Mouse (Mus musculus): ENCODE measurements around the gene Dclre1c. TPM values are rescaled to one million over a fixed set of nuclear protein-coding genes. Genes with fewer than 3 reads are reported as not detected.
A peak's percentile ranks its signal among the peaks of the same experiment; 100 is the strongest.
"Not testable (repeated sequence)": the region's sequence is repeated elsewhere in the genome, so short reads cannot be mapped to it uniquely, and the experiment has no call there.

Dclre1c gene
- 6.5 and 6.9 TPM in 2 replicates for polyA plus RNA-seq (2015; fragmentation: Nextera tagmentation; extraction: Ambion mirVana)

DNA sequence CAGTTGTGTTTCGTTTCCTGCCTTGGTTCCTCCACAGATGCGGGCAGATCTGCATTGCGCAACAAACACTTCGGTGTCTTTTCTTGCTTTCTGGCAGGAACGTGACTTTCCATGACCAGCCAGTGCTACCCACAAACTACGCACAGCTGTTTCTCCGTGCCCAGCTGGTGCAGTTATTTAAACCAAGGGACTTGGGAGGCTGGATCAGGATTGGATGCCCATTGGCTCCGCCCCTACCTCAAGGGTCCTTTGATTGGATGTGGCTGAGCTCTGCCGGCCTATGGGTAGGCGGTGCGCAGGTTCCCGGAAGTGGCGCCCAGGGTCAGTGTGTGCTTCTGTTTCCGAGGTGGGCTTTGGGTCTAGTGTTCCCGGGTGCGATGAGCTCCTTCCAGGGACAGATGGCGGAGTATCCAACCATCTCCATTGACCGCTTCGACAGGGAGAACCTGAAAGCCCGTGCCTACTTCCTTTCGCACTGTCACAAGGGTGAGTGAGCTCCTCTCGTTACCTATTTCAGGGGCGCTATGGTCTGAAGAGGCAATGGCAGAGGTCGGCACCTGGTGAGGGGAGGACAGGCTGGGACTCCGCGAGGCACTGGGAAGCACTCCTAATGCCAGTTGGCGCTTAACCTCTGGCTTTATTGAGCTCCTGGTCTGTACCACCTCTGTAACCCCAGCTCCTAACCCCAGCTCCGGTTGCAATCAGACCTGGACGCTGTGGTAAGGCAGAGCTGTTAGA, at the start of gene Dclre1c:
Dclre1c (plus strand) TSS at position 291 of the 738 bp plus-strand sequence.
- peak within 1 kb of the TSS; percentile 58 for H3K4me3 ChIP-seq (replicated peaks)
- 2% methylated on average over 29 of the region's 29 CpGs for WGBS

DNA sequence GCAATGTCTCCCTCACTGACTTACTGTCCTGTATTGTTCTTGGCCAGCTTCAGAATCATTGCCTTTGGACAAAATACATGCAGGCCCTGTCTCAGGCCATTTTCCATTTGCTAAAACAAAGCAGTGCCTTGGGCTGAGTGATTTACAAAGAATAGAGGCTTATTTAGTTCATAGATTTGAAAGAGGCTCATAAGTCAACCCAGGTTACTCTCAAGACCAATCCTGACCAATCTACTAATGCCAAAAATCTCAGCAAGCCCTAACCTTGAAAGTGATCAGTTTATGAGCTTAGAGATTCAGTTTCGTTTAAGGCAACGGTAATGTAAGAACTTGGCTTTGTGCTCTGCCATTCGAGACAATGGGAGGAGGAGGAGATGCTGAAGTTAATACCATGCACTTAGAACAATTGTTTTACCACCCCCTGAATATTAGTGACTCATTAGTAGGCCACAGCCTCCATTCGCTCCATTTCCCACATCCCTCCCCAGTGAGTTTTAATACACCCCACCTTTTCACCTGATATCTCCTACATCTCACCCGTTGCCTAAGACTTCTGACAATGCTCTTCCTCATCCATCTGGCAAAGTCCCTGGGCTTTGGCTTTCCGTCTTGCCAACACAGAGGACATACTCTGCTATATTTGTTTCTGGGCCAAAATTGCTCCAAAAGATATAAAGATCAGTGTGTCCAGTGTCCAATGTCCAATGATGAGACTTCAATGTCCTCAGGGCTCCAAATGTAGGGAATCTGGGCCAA, 36.6 kb upstream of the Dclre1c start:
- Histone ChIP-seq H3K36me3 (no peaks in the 10 kb centered on the region), H3K9ac (no peak overlapping the region), H3K4me1 (no peaks in the 10 kb centered on the region), H3K27ac (no peak overlapping the region), H3K9me3 (replicated peaks) (no peaks in the 10 kb centered on the region), H3K27me3 (no peaks in the 10 kb centered on the region), H3K4me2 (no peak overlapping the region), H3K4me3 (replicated peaks) (no peak overlapping the region)
- ATAC-seq (replicated peaks; ENCODE audit: low FRiP score) = no peak
- WGBS = 71% methylated on average over 6 of the region's 6 CpGs

More for the DNA sequence above, at the start of gene Dclre1c:
- Histone ChIP-seq H3K27me3 (no peaks in the 10 kb centered on the region), H3K4me1 (peaks cover 10% of the 10 kb centered on the region), H3K4me2 (peak within 1 kb of the TSS; percentile 86), H3K27ac (no peak within 1 kb of the TSS), H3K36me3 (no peaks in the 10 kb centered on the region), H3K9ac (peak within 1 kb of the TSS; percentile 41), H3K9me3 (replicated peaks) (no peaks in the 10 kb centered on the region)
- peak; percentile 99 for ATAC-seq (replicated peaks; ENCODE audit: low FRiP score)

DNA sequence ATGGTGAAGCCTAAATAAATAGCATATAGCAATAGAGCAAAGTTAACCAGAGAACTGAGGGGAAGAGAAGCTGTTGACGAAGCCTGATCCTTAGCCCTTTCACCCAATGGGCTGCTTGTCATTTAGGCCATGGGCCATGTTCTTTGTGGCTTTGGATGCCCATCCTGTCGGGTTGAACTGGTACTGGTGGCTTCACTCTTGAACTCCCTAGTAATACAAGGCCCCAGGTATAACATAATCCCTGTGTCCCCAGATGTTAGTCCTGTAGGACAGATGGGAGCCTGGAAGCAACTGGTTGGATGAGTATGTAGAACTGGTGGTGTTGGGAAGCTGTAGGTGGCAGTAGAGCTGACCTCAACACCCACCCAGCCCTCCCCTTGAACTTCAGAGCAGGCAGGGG, 32.0 kb upstream of the Dclre1c start:
- no peaks in the 10 kb centered on the region for H3K9me3 ChIP-seq (replicated peaks)
- no peak overlapping the region for H3K9ac ChIP-seq
- no peaks in the 10 kb centered on the region for H3K36me3 ChIP-seq
- no peak overlapping the region for H3K4me3 ChIP-seq (replicated peaks)
- H3K4me1 ChIP-seq = no peaks in the 10 kb centered on the region
- no peak for ATAC-seq (replicated peaks; ENCODE audit: low FRiP score)
- 78% methylated on average over 2 of the region's 2 CpGs for WGBS
- H3K27me3 ChIP-seq = no peaks in the 10 kb centered on the region
- no peak overlapping the region for H3K27ac ChIP-seq
- no peak overlapping the region for H3K4me2 ChIP-seq

DNA sequence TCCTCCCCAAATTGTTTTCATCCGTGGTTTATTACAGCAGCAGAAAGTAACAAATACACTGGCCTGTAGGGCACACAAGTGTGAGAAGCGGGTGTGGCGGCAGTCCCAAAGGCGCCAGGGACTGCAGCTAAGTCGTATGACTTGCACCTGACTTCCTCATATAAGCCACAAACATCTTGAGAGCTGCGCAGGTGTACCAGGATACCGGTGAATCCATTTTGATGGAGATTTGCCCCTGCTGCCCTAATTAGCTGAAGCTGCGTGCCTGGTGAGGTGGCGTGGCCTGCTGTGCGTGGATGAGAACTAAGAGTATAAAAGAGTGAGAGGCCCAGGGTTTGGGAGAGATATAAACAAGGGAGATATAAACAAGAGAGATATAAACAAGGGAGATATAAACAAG, 26.8 kb upstream of the Dclre1c start, which contains the start of gene Olah:
Olah (minus strand) TSS at position 101 of the 400 bp plus-strand sequence.
- H3K9ac ChIP-seq; H3K4me2 ChIP-seq; H3K36me3 ChIP-seq; H3K27me3 ChIP-seq; H3K4me1 ChIP-seq; ATAC-seq (replicated peaks; ENCODE audit: low FRiP score); H3K27ac ChIP-seq; H3K4me3 ChIP-seq (replicated peaks); H3K9me3 ChIP-seq (replicated peaks): not testable (repeated sequence)
- WGBS = 74% methylated on average over 10 of the region's 10 CpGs

DNA sequence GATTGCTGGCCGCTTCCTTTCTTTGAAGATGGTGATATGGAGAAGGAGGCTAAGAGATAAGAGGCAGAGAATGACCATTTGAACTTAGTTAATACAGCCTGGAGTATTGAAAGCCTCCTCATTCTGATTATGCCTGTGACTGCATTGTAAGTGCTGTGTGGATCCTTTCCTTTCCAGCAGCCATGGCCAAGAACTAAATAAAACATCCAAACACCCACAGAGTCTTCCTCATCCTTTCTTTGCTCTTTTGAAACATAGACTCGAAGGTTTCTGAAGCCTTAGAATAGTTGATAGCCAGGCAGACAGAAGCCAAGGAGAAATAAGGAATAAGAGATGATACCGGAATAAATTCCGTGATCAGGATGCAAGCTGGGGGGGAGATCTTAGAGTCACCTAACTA, 17.9 kb upstream of the Dclre1c start:
- ATAC-seq (replicated peaks; ENCODE audit: low FRiP score) = no peak
- Histone ChIP-seq H3K4me1 (no peaks in the 10 kb centered on the region), H3K9me3 (replicated peaks) (no peaks in the 10 kb centered on the region), H3K36me3 (no peaks in the 10 kb centered on the region), H3K27ac (no peak overlapping the region), H3K4me3 (replicated peaks) (no peak overlapping the region), H3K9ac (no peak overlapping the region), H3K27me3 (no peaks in the 10 kb centered on the region), H3K4me2 (no peak overlapping the region)
- WGBS = 83% methylated on average over 4 of the region's 4 CpGs

DNA sequence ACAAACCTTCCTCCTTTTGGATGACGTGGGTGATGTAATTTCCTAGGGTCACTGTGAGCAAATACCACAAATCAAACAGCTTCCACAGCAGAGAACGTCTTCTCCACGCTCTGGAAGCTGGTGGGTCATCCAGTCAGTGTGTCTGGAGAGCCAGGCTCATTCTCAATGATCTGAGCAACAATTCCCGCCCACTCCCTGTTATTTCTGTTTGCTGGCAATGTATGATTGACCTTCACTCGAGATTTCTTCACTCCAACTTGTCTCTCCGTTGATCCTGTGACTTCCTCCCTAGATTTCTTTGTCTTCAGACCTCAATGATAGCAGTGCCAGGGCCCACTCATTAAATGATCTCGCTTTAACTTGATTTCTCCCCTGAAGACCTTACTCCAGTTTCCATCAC, 16.2 kb upstream of the Dclre1c start:
- H3K9ac ChIP-seq = no peak overlapping the region
- no peaks in the 10 kb centered on the region for H3K4me1 ChIP-seq
- no peaks in the 10 kb centered on the region for H3K27me3 ChIP-seq
- no peak overlapping the region for H3K4me3 ChIP-seq (replicated peaks)
- H3K27ac ChIP-seq = no peak overlapping the region
- H3K36me3 ChIP-seq = no peaks in the 10 kb centered on the region
- H3K9me3 ChIP-seq (replicated peaks) = no peaks in the 10 kb centered on the region
- WGBS = 65% methylated on average over 7 of the region's 7 CpGs
- no peak for ATAC-seq (replicated peaks; ENCODE audit: low FRiP score)
- no peak overlapping the region for H3K4me2 ChIP-seq

DNA sequence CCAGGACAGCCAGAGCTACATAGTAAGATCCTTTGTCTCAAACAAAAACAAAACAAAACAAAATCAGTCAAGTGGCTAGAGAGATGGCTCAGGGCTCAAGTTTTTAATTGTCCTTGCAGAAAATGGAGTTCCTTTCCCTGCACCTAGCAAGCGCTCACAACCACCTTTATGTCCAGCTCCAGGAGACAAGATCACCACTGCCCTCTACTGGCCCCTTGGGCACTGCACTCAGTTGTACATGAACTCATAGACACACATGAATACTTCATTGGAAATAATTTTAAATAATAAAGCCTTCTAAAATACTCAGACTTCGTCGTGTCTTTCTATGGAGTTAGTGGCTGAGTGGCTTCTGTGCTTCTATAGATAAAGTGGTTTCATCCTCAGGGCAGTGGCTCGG, 9.7 kb upstream of the Dclre1c start:
- H3K4me2 ChIP-seq = no peak overlapping the region
- no peak overlapping the region for H3K9ac ChIP-seq
- no peak overlapping the region for H3K27ac ChIP-seq
- WGBS = 43% methylated on average over 4 of the region's 4 CpGs
- no peaks in the 10 kb centered on the region for H3K4me1 ChIP-seq
- H3K27me3 ChIP-seq = peaks cover 25% of the 10 kb centered on the region
- H3K9me3 ChIP-seq (replicated peaks) = no peaks in the 10 kb centered on the region
- no peaks in the 10 kb centered on the region for H3K36me3 ChIP-seq
- H3K4me3 ChIP-seq (replicated peaks) = no peak overlapping the region
- no peak for ATAC-seq (replicated peaks; ENCODE audit: low FRiP score)

DNA sequence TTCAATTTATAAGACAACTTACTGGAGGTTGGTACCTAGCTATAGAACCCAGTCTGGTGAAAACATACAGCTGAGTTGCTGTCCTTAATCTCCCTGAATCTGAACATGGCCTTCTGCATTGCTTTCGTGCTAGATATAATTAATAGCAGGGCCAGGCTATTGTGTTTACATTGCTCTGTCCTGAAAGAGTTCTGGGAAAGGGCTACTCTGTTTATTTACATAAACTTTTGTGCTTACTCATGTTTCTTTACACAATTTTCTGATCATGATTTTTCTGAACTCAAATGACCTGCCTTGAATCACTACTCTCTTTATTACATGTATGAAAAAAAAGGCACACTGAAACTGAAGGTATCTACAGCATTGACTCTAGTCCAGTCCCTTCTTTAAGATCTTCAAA, 8.3 kb upstream of the Dclre1c start:
- no peak for ATAC-seq (replicated peaks; ENCODE audit: low FRiP score)
- Histone ChIP-seq H3K27me3 (peaks cover 25% of the 10 kb centered on the region), H3K4me1 (no peaks in the 10 kb centered on the region), H3K9me3 (replicated peaks) (no peaks in the 10 kb centered on the region), H3K27ac (no peak overlapping the region), H3K9ac (no peak overlapping the region), H3K4me2 (no peak overlapping the region), H3K4me3 (replicated peaks) (no peak overlapping the region), H3K36me3 (no peaks in the 10 kb centered on the region)
- WGBS = 41% methylated on average over 1 of the region's 1 CpGs

DNA sequence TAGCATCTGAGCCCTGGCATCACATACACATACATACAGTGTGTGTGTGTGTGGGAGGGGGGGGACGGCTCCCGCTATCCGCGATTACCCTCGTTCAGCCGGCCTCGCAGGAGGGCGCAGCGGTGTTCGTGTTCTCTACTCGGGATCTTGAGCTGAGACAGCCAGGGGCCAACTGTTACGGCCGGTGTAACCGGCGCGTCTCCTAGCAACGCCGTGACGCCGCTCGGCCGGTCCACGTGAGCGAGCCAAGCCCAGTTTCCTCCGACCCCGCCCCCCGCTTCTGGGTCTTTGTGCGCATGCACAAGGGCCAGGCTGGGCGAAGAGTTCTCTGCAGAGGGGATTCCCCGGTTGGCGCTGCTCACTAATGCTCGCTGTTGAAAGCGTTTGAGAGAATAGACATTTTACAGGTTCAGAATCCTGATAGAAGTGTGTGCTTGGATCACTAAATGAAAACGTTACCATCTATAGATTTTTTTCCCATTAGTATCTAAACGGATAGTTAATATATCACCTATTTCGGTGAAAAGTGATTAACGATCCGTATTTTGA, 5.0 kb upstream of the Dclre1c start:
- H3K9ac ChIP-seq = 0 out of 2 replicates have a peak overlapping the region, but pooled peaks have one; percentile 8
- peak overlapping the region; percentile 54 for H3K4me3 ChIP-seq (replicated peaks)
- H3K4me2 ChIP-seq = peak overlapping the region; percentile 73
- WGBS = 1% methylated on average over 38 of the region's 38 CpGs
- no peaks in the 10 kb centered on the region for H3K36me3 ChIP-seq
- no peak overlapping the region for H3K27ac ChIP-seq
- peak; percentile 96 for ATAC-seq (replicated peaks; ENCODE audit: low FRiP score)
- H3K27me3 ChIP-seq = peaks cover 25% of the 10 kb centered on the region
- peaks cover 3% of the 10 kb centered on the region for H3K4me1 ChIP-seq
- H3K9me3 ChIP-seq (replicated peaks) = no peaks in the 10 kb centered on the region

DNA sequence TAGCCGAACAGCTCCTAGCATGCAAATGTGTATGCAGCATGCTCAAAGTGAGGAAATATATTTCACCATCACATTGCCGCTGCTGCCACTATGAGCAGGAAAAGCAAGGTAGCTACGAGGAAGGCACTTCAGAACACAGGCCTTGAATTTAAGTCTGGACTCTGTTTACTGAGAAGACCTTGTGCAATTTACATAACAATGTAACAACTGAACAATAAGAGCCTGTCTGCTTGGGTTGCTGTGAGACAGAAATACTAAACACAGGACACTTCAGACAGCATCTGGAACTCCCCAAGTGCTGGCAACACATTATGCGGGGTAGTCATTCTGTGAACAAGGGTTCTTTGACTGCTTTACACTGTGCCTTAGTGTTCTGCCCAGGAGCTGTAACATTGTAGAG, 3.8 kb upstream of the Dclre1c start:
- H3K9ac ChIP-seq = no peak overlapping the region
- WGBS = 74% methylated on average over 4 of the region's 4 CpGs

DNA sequence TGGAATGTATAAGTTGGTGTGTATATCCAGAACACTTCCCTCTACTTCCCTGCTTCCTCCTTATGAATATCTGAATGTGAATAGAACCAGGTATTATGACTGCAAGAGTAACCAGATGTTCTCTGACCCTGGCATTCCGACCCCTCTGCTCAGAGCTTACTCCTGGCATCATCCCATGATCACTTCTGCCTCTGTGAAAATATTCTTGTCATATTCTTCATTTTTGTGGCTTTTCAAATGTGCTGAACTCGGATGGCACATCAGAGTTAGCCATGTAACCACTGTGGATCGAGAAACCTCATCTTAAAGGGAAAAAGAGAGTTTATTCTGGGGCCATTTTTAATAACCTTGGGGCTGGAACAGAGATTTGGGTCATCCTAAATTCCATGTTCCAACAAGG, 1.4 kb upstream of the Dclre1c start, which contains the start of gene Meig1:
Meig1 (minus strand) TSS at position 101 of the 400 bp plus-strand sequence.
- Histone ChIP-seq H3K4me2 (peak within 1 kb of the TSS; percentile 86), H3K27ac (no peak within 1 kb of the TSS), H3K9me3 (replicated peaks) (no peaks in the 10 kb centered on the region), H3K4me3 (replicated peaks) (no peak within 1 kb of the TSS), H3K9ac (no peak within 1 kb of the TSS), H3K36me3 (no peaks in the 10 kb centered on the region), H3K27me3 (peaks cover 7% of the 10 kb centered on the region), H3K4me1 (peaks cover 10% of the 10 kb centered on the region)
- WGBS = 72% methylated on average over 3 of the region's 3 CpGs
- ATAC-seq (replicated peaks; ENCODE audit: low FRiP score) = no peak

More for the DNA sequence above, 3.8 kb upstream of the Dclre1c start:
- H3K4me3 ChIP-seq (replicated peaks) = no peak overlapping the region
- H3K4me2 ChIP-seq = no peak overlapping the region
- H3K4me1 ChIP-seq = peaks cover 10% of the 10 kb centered on the region
- no peak overlapping the region for H3K27ac ChIP-seq
- H3K9me3 ChIP-seq (replicated peaks) = no peaks in the 10 kb centered on the region
- H3K27me3 ChIP-seq = peaks cover 22% of the 10 kb centered on the region
- H3K36me3 ChIP-seq = no peaks in the 10 kb centered on the region
- ATAC-seq (replicated peaks; ENCODE audit: low FRiP score) = no peak

DNA sequence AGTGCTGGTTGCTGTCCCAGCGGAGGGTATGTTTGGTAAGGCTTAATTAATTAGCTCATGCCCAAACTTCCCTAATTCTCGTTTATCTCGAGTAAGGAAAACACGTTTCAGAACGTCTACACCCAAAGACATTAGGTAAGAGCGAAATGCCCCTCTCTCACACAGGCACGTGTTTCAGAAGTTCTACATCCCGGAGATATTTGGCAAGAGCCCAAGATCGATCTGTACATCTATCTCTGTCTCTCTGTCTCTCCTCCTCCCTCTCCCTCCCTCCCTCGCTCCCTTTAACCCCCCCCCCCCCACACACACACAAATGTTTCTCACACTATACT, 614 bp downstream of the Dclre1c start:
- H3K9ac ChIP-seq = peak overlapping the region; percentile 41

More for the DNA sequence above, 614 bp downstream of the Dclre1c start:
- Histone ChIP-seq H3K4me3 (replicated peaks) (peak overlapping the region; percentile 58), H3K4me2 (peak overlapping the region; percentile 86), H3K4me1 (peaks cover 10% of the 10 kb centered on the region), H3K27me3 (no peaks in the 10 kb centered on the region), H3K9me3 (replicated peaks) (no peaks in the 10 kb centered on the region), H3K36me3 (no peaks in the 10 kb centered on the region), H3K27ac (no peak overlapping the region)
- WGBS = 5% methylated on average over 9 of the region's 10 CpGs
- no peak for ATAC-seq (replicated peaks; ENCODE audit: low FRiP score)
